Mouse (Mus musculus): Measurements from ENCODE around the gene Mcm8.

The Mcm8 gene

GRCm38 (mm10) chr2:132815608-132816314, at the start of gene Mcm8, which contains the start of gene Trmt6:
Gene Mcm8, plus strand, starts transcription at chr2:132816141.
Gene Trmt6, minus strand, starts transcription at chr2:132816055.
- DNase-seq (ENCODE audit: low spot score) = peak; percentile 94

DNA sequence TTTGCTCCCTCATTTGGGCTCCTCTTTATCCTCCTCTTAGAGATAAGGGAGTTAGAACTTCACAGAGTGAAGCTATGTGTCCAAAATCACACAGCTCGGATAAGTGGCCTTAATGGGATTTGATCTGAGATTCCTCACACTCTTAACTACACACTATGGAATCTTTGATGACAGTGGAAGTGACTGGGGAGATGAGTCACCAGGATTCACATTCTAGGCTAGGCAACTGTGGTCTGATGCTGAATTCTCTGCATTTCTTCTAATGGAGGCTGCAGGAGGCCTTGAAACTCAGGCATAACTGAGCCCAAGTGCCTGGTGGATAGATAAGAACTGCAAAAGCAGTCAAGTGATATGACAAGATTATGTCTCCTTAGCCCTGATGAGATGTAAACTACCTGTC, 45.1 kb upstream of the Mcm8 start:
- DNase-seq (ENCODE audit: low spot score) = no peak

- DNase-seq (ENCODE audit: low spot score) = no peak
These were observed 35.0 kb upstream of the Mcm8 start, which contains the start of gene Chgb for GRCm38 (mm10) chr2:132780978-132781377. Gene Chgb, plus strand, starts transcription at chr2:132781278.

GRCm38 (mm10) chr2:132781439-132782068, 34.4 kb upstream of the Mcm8 start:
- DNase-seq (ENCODE audit: low spot score) = peak; percentile 90

- DNase-seq (ENCODE audit: low spot score) = no peak
These were observed 31.9 kb upstream of the Mcm8 start for GRCm38 (mm10) chr2:132784039-132784438.

- no peak for DNase-seq (ENCODE audit: low spot score)
These were observed 22.3 kb upstream of the Mcm8 start for GRCm38 (mm10) chr2:132793441-132794203.

GRCm38 (mm10) chr2:132794204-132794586, 21.7 kb upstream of the Mcm8 start:
- DNase-seq (ENCODE audit: low spot score) = no peak

DNA sequence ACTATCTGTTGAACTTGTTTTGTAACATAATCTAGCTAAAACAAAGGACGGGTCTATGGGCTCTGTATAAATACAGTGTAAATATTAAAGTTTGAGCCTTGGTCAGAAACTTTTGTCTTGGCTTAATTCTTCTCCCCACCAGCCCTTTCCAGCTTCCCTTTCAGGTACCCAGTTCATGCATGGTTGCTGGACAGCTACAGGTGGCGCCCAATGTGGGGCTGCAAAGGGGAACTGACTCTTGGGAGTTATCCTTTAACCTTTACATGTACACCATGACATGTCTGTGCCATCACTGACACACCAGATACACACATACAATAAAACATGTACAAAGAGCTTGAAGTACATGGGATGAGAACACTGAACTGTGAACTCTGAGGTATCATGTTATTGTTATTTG, 13.0 kb upstream of the Mcm8 start:
- no peak for DNase-seq (ENCODE audit: low spot score)

DNA sequence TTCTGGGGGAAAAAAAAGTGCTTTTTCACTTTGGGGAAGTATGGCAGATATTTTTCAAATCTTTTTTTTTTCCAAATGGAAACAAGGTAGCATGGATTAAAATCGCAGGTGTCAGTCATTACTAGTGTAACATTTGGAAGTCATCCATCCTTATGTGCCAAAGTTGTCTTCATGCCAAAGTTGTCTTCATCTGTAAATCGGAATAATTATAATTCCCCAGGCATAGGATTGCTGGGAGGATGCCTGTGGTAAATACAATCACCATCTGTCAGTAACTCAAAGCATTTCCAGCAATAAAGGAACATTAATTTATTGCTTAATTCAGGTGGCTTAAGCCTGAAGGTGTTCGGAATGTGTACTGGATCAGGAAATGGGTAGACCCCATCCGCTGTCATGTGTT, 25.1 kb downstream of the Mcm8 start:
- DNase-seq (ENCODE audit: low spot score) = no peak

- peak; percentile 97 for DNase-seq (ENCODE audit: low spot score)
These were observed 30.7 kb downstream of the Mcm8 start, which contains the start of gene Crls1 for GRCm38 (mm10) chr2:132846407-132847358. Gene Crls1, plus strand, starts transcription at chr2:132846666.

GRCm38 (mm10) chr2:132847581-132847980, 31.6 kb downstream of the Mcm8 start:
- DNase-seq (ENCODE audit: low spot score) = no peak

- no peak for DNase-seq (ENCODE audit: low spot score)
These were observed 32.4 kb downstream of the Mcm8 start for GRCm38 (mm10) chr2:132848361-132848760.

DNA sequence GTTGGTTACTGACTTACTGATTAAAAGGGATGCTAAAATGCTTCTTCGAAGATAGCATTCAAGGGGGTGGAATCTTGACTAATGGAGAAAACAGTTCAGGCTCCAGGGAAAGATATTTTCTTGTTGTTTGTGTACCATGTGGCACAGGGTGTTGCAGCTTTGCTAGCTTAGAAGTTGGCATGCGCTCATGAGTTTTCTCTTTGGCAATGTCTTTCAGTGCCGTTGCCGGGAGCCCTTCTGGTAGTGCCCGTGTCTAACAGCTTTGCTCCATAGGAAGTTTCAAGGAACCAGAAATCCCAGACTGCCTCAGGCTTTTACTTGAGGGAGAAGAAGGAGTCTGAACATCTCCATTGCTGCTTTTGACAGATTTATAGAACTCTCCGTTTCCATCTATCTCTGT, 33.2 kb downstream of the Mcm8 start:
- DNase-seq (ENCODE audit: low spot score) = no peak

DNA sequence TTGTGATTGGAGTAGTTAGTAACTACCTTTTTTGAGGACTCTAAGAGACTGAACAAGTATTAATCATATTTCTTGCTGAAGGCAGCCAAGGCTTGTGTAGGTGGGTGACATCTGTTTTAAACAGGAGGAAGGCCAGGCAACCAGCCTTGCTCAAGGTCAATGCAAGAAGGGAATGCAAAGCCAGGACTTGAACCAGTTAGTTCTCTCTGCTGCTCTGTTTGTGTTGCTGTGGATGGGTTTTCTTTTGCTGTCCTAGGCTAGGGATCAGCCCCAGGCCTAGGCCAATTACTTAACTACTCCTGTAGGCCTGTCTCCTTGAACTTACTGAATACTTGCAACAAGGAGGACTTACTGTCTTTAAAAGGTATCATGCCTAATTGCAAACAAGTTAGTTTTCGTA, 37.1 kb downstream of the Mcm8 start:
- no peak for DNase-seq (ENCODE audit: low spot score)

- no peak for DNase-seq (ENCODE audit: low spot score)
These were observed 40.4 kb downstream of the Mcm8 start for GRCm38 (mm10) chr2:132856333-132856732.

GRCm38 (mm10) chr2:132860435-132860834, 44.5 kb downstream of the Mcm8 start:
- no peak for DNase-seq (ENCODE audit: low spot score)

DNA sequence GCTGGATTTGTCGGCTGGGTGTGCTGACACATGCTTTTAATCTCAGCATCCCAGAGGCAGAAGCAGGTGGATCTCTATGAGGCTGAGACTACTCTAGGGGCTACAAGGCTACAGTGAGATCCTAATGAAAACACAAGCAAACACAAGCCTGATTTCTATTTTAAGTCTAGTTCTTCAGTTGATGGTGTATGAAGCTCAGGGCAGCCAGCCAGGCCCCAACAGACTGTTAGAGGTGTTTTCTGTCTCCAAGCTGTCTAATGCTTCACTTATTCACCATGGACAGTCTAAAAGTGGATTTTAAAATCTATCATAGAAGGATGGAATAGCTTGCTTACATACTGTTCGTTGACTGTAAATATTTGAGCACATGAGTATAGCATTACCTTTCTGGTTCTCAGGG, 45.5 kb downstream of the Mcm8 start:
- DNase-seq (ENCODE audit: low spot score) = no peak

GRCm38 (mm10) chr2:132863325-132863724, 47.4 kb downstream of the Mcm8 start:
- no peak for DNase-seq (ENCODE audit: low spot score)

DNA sequence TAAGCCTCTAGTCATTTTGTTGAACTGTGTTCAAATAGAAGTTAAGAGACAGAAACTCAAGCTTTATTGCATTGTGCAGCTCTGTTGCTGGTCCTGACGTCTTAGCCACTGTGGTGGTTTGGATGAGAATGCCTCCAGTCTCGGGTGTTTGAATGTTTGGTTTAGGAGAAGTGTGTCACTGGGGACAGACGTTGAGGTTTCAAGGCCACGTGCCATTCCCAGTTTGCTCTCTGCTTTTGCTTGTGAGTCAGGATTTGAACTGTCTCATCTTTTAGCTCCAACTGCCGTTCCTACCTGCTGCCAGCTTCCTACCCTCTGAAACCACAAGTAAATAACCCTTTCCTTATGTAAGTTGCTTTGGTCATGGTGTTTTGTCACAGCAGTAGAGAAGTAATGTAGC, 51.6 kb downstream of the Mcm8 start:
- DNase-seq (ENCODE audit: low spot score) = no peak

DNA sequence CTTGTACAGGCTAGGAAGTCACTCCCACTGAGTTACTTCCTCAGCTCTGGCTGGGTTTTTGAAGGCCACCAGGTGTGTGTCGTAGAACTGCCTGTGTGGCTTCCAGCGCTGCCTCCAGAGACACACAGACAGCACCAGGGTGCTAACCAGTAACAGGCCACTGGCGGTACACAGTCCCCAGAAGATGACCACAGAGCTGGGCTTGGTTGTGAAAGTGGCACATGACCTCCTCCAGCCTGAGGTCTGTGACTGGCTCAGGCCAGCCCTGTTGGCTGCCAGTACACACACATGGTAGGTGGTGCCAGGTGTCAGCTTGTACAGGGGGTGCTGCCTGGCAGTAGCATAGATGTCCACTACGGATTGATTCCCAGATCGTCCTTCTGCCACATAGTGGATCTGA, 53.7 kb downstream of the Mcm8 start:
- DNase-seq (ENCODE audit: low spot score) = no peak

DNA sequence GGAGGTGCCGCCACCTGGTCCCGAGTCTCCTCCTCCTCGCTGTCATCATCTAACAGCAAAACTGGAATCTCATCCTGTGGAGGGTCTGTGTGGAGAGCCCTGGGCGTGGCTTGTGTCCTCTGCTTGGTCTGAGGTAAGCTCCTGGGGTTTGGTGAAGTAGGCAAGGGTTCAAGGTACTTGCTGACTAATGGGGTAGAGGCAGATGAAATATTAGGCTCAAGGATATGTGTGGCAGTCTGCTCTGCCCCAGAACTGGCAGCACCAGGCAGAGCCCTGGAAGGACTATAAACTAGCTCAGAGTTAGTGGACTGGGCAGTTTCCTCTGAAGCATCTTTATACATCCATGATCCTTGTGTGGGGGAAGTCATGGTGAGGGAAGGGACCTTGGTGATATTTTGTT, 54.3 kb downstream of the Mcm8 start:
- no peak for DNase-seq (ENCODE audit: low spot score)

DNA sequence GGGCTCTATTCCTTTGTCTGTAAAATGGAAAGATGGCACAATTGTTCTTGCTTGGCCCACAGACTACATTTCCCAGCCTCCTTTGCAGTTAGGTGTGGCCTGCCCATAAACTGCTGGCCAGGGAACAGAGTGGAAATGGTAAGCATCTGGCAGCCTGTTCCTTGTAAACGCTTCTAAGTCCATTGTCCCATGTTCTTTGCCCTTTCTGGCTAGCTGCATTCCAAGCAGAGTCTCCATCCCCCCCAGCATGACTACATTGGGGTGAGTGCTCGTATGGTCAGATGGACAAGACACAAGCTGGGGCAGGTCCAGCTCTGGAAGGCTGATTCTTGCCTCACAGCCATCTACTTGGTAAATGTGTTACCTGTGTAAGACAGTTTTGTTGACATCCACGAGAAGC, 55.7 kb downstream of the Mcm8 start:
- DNase-seq (ENCODE audit: low spot score) = no peak

All from testis, postnatal 14 days (tissue).